Mouse (Mus musculus): ENCODE results near the gene Man1c1.
A peak's percentile ranks its signal among the peaks of the same experiment; 100 is the strongest.

The Man1c1 gene

GRCm38 (mm10) chr4:134703835-134704546 lies at the start of gene Man1c1:
TSS of gene Man1c1 (minus strand) at chr4:134704290.
- peak; percentile 95 to 97 for DNase-seq (ENCODE audit: low spot score in 2 of 2)

- DNase-seq (ENCODE audit: low spot score in 2 of 2) = no peak
These were observed 49.6 kb upstream of the Man1c1 start for GRCm38 (mm10) chr4:134753516-134754261.

- no peak for DNase-seq (ENCODE audit: low spot score in 2 of 2)
These were observed 48.9 kb upstream of the Man1c1 start for GRCm38 (mm10) chr4:134752911-134753426.

GRCm38 (mm10) chr4:134751682-134752380 lies 47.7 kb upstream of the Man1c1 start:
- DNase-seq (ENCODE audit: low spot score in 2 of 2) = no peak

GRCm38 (mm10) chr4:134750825-134751224 lies 46.7 kb upstream of the Man1c1 start:
- DNase-seq (ENCODE audit: low spot score in 2 of 2) = no peak

- DNase-seq (ENCODE audit: low spot score in 2 of 2) = no peak
These were observed 46.2 kb upstream of the Man1c1 start for GRCm38 (mm10) chr4:134750263-134750662.

- DNase-seq (ENCODE audit: low spot score in 2 of 2) = no peak
These were observed 45.4 kb upstream of the Man1c1 start for GRCm38 (mm10) chr4:134749301-134750030.

- DNase-seq (ENCODE audit: low spot score in 2 of 2) = peak; percentile 31 to 39
These were observed 42.0 kb upstream of the Man1c1 start for GRCm38 (mm10) chr4:134745900-134746661.

- no peak for DNase-seq (ENCODE audit: low spot score in 2 of 2)
These were observed 40.0 kb upstream of the Man1c1 start for GRCm38 (mm10) chr4:134743881-134744633.

GRCm38 (mm10) chr4:134741949-134742348 lies 37.9 kb upstream of the Man1c1 start:
- DNase-seq (ENCODE audit: low spot score in 2 of 2) = no peak

- DNase-seq (ENCODE audit: low spot score in 2 of 2) = no peak
These were observed 36.1 kb upstream of the Man1c1 start for GRCm38 (mm10) chr4:134740186-134740585.

- DNase-seq (ENCODE audit: low spot score in 2 of 2) = no peak
These were observed 35.4 kb upstream of the Man1c1 start for GRCm38 (mm10) chr4:134739530-134739929.

GRCm38 (mm10) chr4:134737365-134737910 lies 33.3 kb upstream of the Man1c1 start:
- no peak for DNase-seq (ENCODE audit: low spot score in 2 of 2)

- no peak for DNase-seq (ENCODE audit: low spot score in 2 of 2)
These were observed 32.1 kb upstream of the Man1c1 start for GRCm38 (mm10) chr4:134736147-134736546.

GRCm38 (mm10) chr4:134734629-134735081 lies 30.6 kb upstream of the Man1c1 start:
- DNase-seq (ENCODE audit: low spot score in 2 of 2) = no peak

GRCm38 (mm10) chr4:134734038-134734628 lies 30.0 kb upstream of the Man1c1 start:
- DNase-seq (ENCODE audit: low spot score in 2 of 2) = no peak

- no peak for DNase-seq (ENCODE audit: low spot score in 2 of 2)
These were observed 29.3 kb upstream of the Man1c1 start for GRCm38 (mm10) chr4:134733371-134733770.

GRCm38 (mm10) chr4:134730106-134730505 lies 26.0 kb upstream of the Man1c1 start:
- no peak for DNase-seq (ENCODE audit: low spot score in 2 of 2)

GRCm38 (mm10) chr4:134725735-134726345 lies 21.8 kb upstream of the Man1c1 start:
- DNase-seq (ENCODE audit: low spot score in 2 of 2) = no peak
